Mouse (Mus musculus) lung, embryonic 14.5 days (tissue): ENCODE results near the gene Ncf1. TPM values are rescaled to one million over a fixed set of nuclear protein-coding genes. Genes with fewer than 3 reads are reported as not detected.
A peak's percentile ranks its signal among the peaks of the same experiment; 100 is the strongest.

Source experiments
- ATAC-seq: fragments of 200-750 bp; cut with Nextera tagmentation; 2 replicates; pipeline ENCODE4 v1.8.0; 2017; ENCODE audit warnings: mild to moderate bottlenecking, moderate TSS enrichment, moderate library complexity; ENCODE audit not compliant: insufficient read depth
- DNase-seq: peaks from one replicate; pipeline ENCODE4 v3.0.0-alpha.2; 2015
- H3K27ac ChIP-seq: fragments of 300-500 bp; sonication (generic); 2 replicates; pipeline ENCODE4 v1.5.1; 2014; ENCODE audit warnings: low read depth, mild to moderate bottlenecking, moderate library complexity
- H3K27me3 ChIP-seq: fragments of 300-500 bp; sonication (generic); 2 replicates; pipeline ENCODE4 v1.6.1; 2014; ENCODE audit warnings: low read length, control low read depth; ENCODE audit not compliant: insufficient read depth
- H3K36me3 ChIP-seq: fragments of 300-500 bp; sonication (generic); 2 replicates; pipeline ENCODE4 v1.6.1; 2014; ENCODE audit warnings: control low read depth; ENCODE audit not compliant: insufficient read depth
- H3K4me1 ChIP-seq: fragments of 300-500 bp; sonication (generic); 2 replicates; pipeline ENCODE4 v1.6.1; 2014; ENCODE audit warnings: antibody characterized with exemption, control low read depth; ENCODE audit not compliant: insufficient read depth
- H3K4me2 ChIP-seq: fragments of 300-500 bp; sonication (generic); 2 replicates; pipeline ENCODE4 v1.6.1; 2014; ENCODE audit warnings: mild to moderate bottlenecking
- H3K4me3 ChIP-seq: fragments of 300-500 bp; sonication (generic); 2 replicates; pipeline ENCODE4 v1.5.1; 2014; ENCODE audit warnings: low read depth, low read length
- H3K9ac ChIP-seq: fragments of 300-500 bp; sonication (generic); 2 replicates; pipeline ENCODE4 v1.6.1; 2014
- H3K9me3 ChIP-seq: fragments of 300-500 bp; sonication (generic); 2 replicates; pipeline ENCODE4 v1.6.1; 2016; ENCODE audit warnings: low read depth, low read length, control low read depth
- CTCF ChIP-seq: IDR thresholded peaks from 2 replicates; pipeline ENCODE4 v1.5.1; 2016; ENCODE audit warnings: antibody characterized with exemption, low read depth
- whole genome bisulfite sequencing: fragments of 180-500 bp; shearing (Covaris S2); extraction: QIAGEN DNeasy Blood & Tissue Kit; methylation state at CpG from one replicate; pipeline ENCODE4 v1.1.7; 2014; 5-methylcytosine and 5-hydroxymethylcytosine counted together
- polyA plus RNA-seq: library from polyadenylated mRNA; unstranded; fragments of >200 nt; fragmentation: Nextera tagmentation; extraction: Ambion mirVana; gene quantifications from 2 replicates; pipeline ENCODE4 v1.2.1, GENCODE M21; 2014

Gene Ncf1
- 4.8 and 6.4 TPM in 2 replicates for polyA plus RNA-seq

DNA sequence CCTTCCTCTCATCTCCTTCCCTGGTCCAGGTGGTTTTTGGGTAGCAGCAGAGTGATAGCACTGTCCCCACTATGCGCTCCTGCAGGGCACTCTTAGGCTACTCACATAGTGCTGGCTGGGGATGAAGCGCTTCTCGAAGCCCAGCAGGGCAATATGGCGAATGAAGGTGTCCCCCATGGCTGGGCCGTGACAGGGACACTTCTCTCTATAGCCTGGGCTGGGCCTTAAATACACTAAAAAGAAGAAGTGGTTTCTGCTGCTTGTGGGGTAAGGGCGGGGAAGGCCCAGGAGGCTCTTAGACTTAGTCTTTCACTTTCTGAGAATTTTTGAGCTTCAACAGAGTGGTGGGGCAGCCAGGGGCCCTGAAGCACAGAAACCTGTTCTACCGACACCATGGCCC is at the start of gene Ncf1:
Gene Ncf1, minus strand, starts transcription at position 235 of the 400 bp plus-strand sequence.
- DNase-seq, result no peak
- WGBS, result 77% methylated on average over 7 of the region's 7 CpGs
- ATAC-seq, result no peak
- H3K36me3 ChIP-seq, result no peaks in the 10 kb centered on the region
- H3K4me1 ChIP-seq, result no peaks in the 10 kb centered on the region; the same call in 1 of the 2 replicates
- H3K9ac ChIP-seq, result no peak within 1 kb of the TSS; the same call in 1 of the 2 replicates
- TF ChIP-seq CTCF, result no peak
- no peaks in the 10 kb centered on the region for H3K27me3 ChIP-seq
- H3K27ac ChIP-seq, result 0 out of 2 replicates have a peak within 1 kb of the TSS, but pooled peaks have one; percentile 24
- H3K9me3 ChIP-seq, result no peaks in the 10 kb centered on the region
- no peak within 1 kb of the TSS for H3K4me3 ChIP-seq
- no peak within 1 kb of the TSS; the same call in 1 of the 2 replicates for H3K4me2 ChIP-seq

DNA sequence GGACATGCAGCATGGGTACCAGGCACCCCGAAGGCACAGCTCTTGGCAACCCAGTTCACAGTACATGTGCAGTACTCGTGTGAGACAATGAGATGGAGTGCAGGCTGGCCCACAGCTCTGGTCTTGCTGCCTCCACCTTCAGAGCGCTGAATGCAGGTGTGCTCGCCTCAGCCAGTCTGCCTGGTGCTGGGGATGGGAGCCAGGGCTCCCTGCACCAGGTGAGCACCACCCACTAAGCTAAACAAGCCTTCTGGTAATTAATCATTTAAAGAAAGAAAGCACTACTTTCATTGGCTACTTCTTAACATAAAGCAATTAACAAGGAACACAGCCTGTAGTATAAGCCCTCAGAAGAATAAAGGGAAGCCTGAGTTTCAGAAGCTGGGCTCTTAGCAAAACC is 47.7 kb upstream of the Ncf1 start:
- no peaks in the 10 kb centered on the region for H3K9me3 ChIP-seq
- no peak overlapping the region for H3K4me3 ChIP-seq
- H3K9ac ChIP-seq, result no peak overlapping the region
- no peak overlapping the region for H3K4me2 ChIP-seq
- H3K27me3 ChIP-seq, result no peaks in the 10 kb centered on the region
- H3K27ac ChIP-seq, result no peak overlapping the region
- H3K4me1 ChIP-seq, result no peaks in the 10 kb centered on the region
- no peak for TF ChIP-seq CTCF
- WGBS, result 82% methylated on average over 4 of the region's 4 CpGs
- peaks cover 93% of the 10 kb centered on the region for H3K36me3 ChIP-seq
- ATAC-seq (no peak), DNase-seq (no peak)

DNA sequence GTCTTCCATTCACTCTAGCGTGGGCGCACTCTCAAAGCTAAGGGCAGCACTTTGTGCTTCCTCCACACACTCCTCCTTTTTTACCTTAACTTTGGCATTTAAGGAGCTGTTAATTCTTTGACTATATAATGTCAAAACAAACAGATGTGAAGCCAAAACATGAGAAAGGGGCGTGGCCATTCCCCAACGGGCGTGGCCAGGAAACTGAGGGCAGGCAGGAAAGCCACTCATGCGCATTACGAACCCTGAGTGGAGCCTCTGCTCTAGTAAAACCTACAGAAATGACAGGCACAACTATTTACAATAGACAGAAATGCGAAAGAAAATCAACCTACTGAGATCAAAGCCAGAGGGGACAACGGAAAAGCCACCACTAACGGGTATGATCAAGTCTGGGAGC is 46.1 kb upstream of the Ncf1 start:
- no peak for ATAC-seq
- Histone ChIP-seq H3K27ac (no peak overlapping the region), H3K4me2 (no peak overlapping the region), H3K9me3 (no peaks in the 10 kb centered on the region), H3K9ac (no peak overlapping the region), H3K27me3 (no peaks in the 10 kb centered on the region), H3K4me3 (no peak overlapping the region), H3K36me3 (peaks cover 97% of the 10 kb centered on the region), H3K4me1 (no peaks in the 10 kb centered on the region)
- no peak for TF ChIP-seq CTCF
- no peak for DNase-seq
- WGBS, result 85% methylated on average over 10 of the region's 10 CpGs

GRCm38 (mm10) chr5:134275021-134275420 is 45.6 kb upstream of the Ncf1 start:
- Histone ChIP-seq H3K27me3 (no peaks in the 10 kb centered on the region), H3K4me3 (no peak overlapping the region), H3K9ac (no peak overlapping the region), H3K4me2 (no peak overlapping the region), H3K9me3 (no peaks in the 10 kb centered on the region), H3K4me1 (no peaks in the 10 kb centered on the region), H3K27ac (no peak overlapping the region), H3K36me3 (peaks cover 97% of the 10 kb centered on the region)
- no peak for ATAC-seq
- 80% methylated on average over 11 of the region's 11 CpGs for WGBS
- no peak for TF ChIP-seq CTCF
- no peak for DNase-seq

GRCm38 (mm10) chr5:134273761-134274160 is 44.3 kb upstream of the Ncf1 start:
- H3K4me3 ChIP-seq, result no peak overlapping the region
- no peaks in the 10 kb centered on the region for H3K9me3 ChIP-seq
- H3K27me3 ChIP-seq, result no peaks in the 10 kb centered on the region
- no peak overlapping the region for H3K4me2 ChIP-seq
- no peak overlapping the region for H3K9ac ChIP-seq
- H3K4me1 ChIP-seq, result no peaks in the 10 kb centered on the region
- no peak for TF ChIP-seq CTCF
- no peak overlapping the region for H3K27ac ChIP-seq
- ATAC-seq (no peak), DNase-seq (no peak)
- WGBS, result 81% methylated on average over 8 of the region's 8 CpGs
- peaks cover 97% of the 10 kb centered on the region for H3K36me3 ChIP-seq

GRCm38 (mm10) chr5:134272761-134273160 is 43.3 kb upstream of the Ncf1 start:
- no peak for ATAC-seq
- peaks cover 97% of the 10 kb centered on the region for H3K36me3 ChIP-seq
- no peak overlapping the region for H3K27ac ChIP-seq
- no peak overlapping the region for H3K4me3 ChIP-seq
- DNase-seq, result no peak
- WGBS, result 83% methylated on average over 11 of the region's 11 CpGs
- H3K4me2 ChIP-seq, result no peak overlapping the region
- H3K9me3 ChIP-seq, result no peaks in the 10 kb centered on the region
- no peaks in the 10 kb centered on the region for H3K4me1 ChIP-seq
- TF ChIP-seq CTCF, result no peak
- no peak overlapping the region for H3K9ac ChIP-seq
- H3K27me3 ChIP-seq, result no peaks in the 10 kb centered on the region

DNA sequence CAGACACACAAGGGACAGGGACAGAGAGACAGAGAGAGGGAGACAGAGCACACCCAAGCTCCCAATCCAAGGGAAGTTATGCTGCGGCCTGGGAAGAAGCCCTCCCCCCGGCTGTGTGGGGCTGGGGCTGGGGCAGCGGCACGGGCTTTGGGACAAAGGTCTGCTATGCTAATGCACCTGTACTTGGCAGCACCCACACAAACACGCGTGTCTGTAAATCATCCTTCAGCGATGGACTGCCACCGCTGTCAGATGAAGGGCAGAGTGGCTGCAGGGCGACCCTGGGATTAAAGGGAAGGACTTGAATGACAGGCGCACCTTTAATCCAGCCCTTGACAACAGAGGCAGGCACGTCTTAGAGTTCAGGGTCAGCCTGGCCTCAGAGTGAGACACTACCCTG is 42.0 kb upstream of the Ncf1 start:
- Histone ChIP-seq H3K27ac (no peak overlapping the region), H3K9ac (no peak overlapping the region), H3K4me1 (no peaks in the 10 kb centered on the region), H3K4me2 (no peak overlapping the region), H3K36me3 (peaks cover 97% of the 10 kb centered on the region), H3K27me3 (no peaks in the 10 kb centered on the region), H3K9me3 (no peaks in the 10 kb centered on the region), H3K4me3 (no peak overlapping the region)
- ATAC-seq (no peak), DNase-seq (no peak)
- no peak for TF ChIP-seq CTCF
- WGBS, result 88% methylated on average over 11 of the region's 11 CpGs

DNA sequence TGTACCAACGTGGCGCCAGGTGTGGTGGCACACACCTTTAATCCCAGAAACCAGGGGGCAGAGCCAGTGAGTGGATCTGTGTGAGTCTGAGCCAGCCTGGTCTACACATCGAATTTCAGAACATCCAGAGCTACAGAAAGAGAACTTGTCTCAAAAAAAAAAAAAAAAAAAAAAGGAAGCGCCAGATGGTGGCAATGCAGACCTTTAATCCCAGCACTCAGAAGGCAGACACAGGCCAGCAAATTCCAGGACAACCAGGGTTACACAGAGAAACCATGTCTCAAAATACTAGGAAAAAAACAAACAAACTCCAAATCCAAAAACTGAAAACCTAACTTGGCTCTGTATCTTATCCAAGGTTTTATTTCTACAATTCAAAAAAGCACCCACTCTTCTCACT is 41.1 kb upstream of the Ncf1 start:
- Histone ChIP-seq H3K4me2 (no peak overlapping the region), H3K27ac (no peak overlapping the region; the same call in 1 of the 2 replicates), H3K4me3 (no peak overlapping the region), H3K9ac (no peak overlapping the region), H3K9me3 (no peaks in the 10 kb centered on the region), H3K36me3 (peaks cover 98% of the 10 kb centered on the region), H3K4me1 (no peaks in the 10 kb centered on the region), H3K27me3 (no peaks in the 10 kb centered on the region)
- DNase-seq, result no peak
- 87% methylated on average over 4 of the region's 4 CpGs for WGBS
- ATAC-seq, result no peak
- TF ChIP-seq CTCF, result no peak
